Mouse (Mus musculus): ENCODE measurements around the gene Clhc1.

The Clhc1 gene

GRCm38 (mm10) chr11:29547752-29548503 lies at the start of gene Clhc1, which contains the start of gene Rps27a:
TSS of gene Clhc1 (plus strand) at chr11:29547950.
TSS of gene Rps27a (minus strand) at chr11:29548109.
- ChIA-PET POLR2A (interaction anchor here (0.6 to 11.6 kb wide), 116 partner anchors 8 to 1203 kb away, joined by 3 to 216 read pairs (median 4); partner anchors contain the start of genes Mtif2 (in 4 of the 4), Prorsd1 (in 3 of the 4), Rtn4 (in 3 of the 4) and Ccdc88a (in 2 of the 4)), CTCF (interaction anchor here in 2 of 4 experiments (0.5 to 1.3 kb wide), 2 partner anchors 12 to 146 kb away, joined by 3 to 4 read pairs; no protein-coding TSS in a partner anchor)

- ChIA-PET CTCF (no interaction called here), POLR2A (interaction anchor here in 2 of 4 experiments (0.5 to 1.4 kb wide), 3 partner anchors 10 to 257 kb away, joined by 3 read pairs; partner anchors contain the start of genes Prorsd1 (in 2 of the 2) and Cfap36 (in 1 of the 2))
Observed at GRCm38 (mm10) chr11:29503948-29504893, 43.5 kb upstream of the Clhc1 start.

GRCm38 (mm10) chr11:29504899-29505625 lies 42.7 kb upstream of the Clhc1 start:
- POLR2A ChIA-PET: interaction anchor here in 2 of 4 experiments (0.9 to 2.3 kb wide), 5 partner anchors 9 to 256 kb away, joined by 3 to 11 read pairs (median 3); partner anchors contain the start of genes Mtif2 (in 2 of the 2) and Prorsd1 (in 2 of the 2)
- CTCF ChIA-PET: no interaction called here

GRCm38 (mm10) chr11:29509421-29509820 lies 38.3 kb upstream of the Clhc1 start:
- ChIA-PET POLR2A (interaction anchor here in 2 of 4 experiments (1.2 to 2.8 kb wide), 2 partner anchors 39 to 134 kb away, joined by 3 to 8 read pairs; partner anchors contain the start of genes Clhc1 (in 1 of the 2) and Rps27a (in 1 of the 2)), CTCF (no interaction called here)

DNA sequence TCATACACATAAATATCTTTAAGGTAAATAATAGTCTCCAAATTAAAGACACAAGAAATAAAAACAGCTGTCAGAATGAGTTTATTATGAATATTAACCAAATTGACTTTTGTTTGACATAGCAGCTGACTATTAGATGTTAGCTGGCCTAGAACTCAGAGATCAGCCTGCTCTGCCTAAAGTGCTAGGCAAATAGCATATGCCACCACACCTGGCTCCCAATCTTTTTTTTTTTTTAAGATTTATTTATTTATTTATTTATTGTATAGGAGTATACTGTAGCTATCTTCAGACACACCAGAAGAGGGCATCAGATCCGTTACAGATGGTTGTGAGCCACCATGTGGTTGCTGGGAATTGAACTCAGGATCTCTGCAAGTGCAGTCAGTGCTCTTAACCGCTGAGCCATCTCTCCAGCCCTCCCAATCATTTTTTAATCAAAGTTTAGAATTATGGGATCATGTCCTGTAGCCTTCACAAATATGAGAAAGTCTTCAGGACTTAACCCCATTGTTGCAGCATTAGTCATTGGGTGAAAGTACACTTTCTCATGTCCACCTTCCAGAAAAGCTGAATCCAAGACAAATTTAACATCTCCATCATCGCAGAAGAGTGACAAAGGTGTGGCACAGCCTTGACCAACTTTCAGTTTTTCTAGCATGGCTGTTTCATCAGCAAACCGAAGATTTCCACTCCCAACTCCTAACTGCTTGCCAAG lies 34.8 kb upstream of the Clhc1 start:
- ChIA-PET POLR2A (interaction anchor here in 2 of 4 experiments (1.0 to 1.3 kb wide), 4 partner anchors 12 to 140 kb away, joined by 3 to 5 read pairs (median 3); partner anchors contain the start of genes Ccdc88a (in 1 of the 2), Clhc1 (in 1 of the 2) and Rps27a (in 1 of the 2)), CTCF (interaction anchor here in 1 of 4 experiments (0.6 to 1.0 kb wide), 2 partner anchors 13 to 367 kb away, joined by 3 read pairs; partner anchors contain the start of gene Mtif2)

DNA sequence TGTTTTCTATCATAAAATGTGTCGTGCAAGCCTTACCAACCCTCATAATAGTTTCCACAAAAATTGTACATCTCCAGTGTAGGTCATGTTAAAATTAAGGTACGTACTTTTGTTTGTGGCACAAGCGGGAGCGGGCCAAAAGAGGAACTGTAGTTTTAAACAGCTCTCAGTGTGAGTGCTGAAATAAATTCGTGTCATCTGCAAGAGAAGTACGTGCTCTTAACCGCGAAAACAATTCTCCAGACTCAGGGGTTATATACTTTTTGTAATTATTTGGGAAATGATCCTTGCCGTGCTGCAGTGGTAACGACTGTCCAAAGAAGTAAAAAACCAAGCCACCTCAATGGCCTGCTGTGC lies 33.4 kb upstream of the Clhc1 start:
- ChIA-PET CTCF (interaction anchor here in 2 of 4 experiments (0.6 to 1.4 kb wide), 4 partner anchors 12 to 316 kb away, joined by 3 to 5 read pairs (median 4); partner anchors contain the start of gene Mtif2 (in 2 of the 2)), POLR2A (interaction anchor here (0.7 to 4.4 kb wide), 81 partner anchors 8 to 1362 kb away, joined by 3 to 109 read pairs (median 4); partner anchors contain the start of genes Mtif2 (in 4 of the 4), Clhc1 (in 3 of the 4), Rps27a (in 3 of the 4) and Rtn4 (in 3 of the 4))

- POLR2A ChIA-PET: interaction anchor here (0.5 to 4.4 kb wide), 102 partner anchors 8 to 1362 kb away, joined by 3 to 109 read pairs (median 4); partner anchors contain the start of genes Mtif2 (in 4 of the 4), Ccdc88a (in 3 of the 4), Clhc1 (in 3 of the 4) and Rps27a (in 3 of the 4)
- CTCF ChIA-PET: interaction anchor here in 2 of 4 experiments (0.6 to 1.4 kb wide), 5 partner anchors 11 to 559 kb away, joined by 3 to 5 read pairs (median 4); partner anchors contain the start of gene Mtif2 (in 2 of the 2)
Observed at GRCm38 (mm10) chr11:29514682-29515412, 32.9 kb upstream of the Clhc1 start, which contains the start of gene Prorsd1. TSS of gene Prorsd1 (minus strand) at chr11:29515033.

DNA sequence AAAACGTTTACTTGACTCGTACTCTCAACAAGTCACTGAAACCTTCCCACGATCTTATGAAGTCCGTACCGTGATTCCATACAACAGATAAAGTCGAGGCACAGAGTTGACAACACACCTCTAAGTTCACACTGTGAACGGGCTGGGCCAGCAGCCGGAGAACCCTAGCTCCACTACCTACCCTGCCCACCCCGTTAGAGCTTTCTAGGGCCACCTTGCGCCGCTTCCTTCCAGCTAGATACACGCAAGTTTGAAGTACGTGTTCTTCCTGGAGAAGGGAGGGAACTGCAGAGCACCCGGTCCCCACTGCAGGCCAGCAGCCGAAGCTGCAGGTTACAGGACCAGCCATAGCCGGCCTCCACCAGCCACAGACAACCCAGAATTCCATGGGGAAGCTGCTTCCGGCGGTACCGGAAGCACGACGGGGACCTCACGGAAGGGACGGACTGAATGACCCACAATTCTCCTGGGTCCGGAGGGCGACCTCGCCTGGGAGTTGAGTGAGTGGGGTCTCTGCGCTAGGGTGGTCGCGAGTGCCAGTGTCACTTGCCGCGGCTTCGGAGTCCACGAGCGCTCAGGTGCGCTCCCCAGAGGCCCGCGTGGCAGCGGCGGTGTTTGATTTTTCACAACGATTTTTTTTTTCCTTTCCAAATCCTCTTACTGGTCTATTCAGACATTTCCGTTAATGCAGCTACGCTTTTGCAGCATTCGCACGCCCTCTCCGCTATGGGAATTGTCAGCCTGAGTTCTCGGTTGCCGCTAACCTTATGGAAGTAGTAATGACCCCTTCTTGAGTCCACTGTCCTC lies 21.6 kb upstream of the Clhc1 start, which contains the start of gene Mtif2:
Gene Mtif2 (plus strand): TSS at position 421 of the 807 bp plus-strand sequence.
- CTCF ChIA-PET: interaction anchor here in 2 of 4 experiments (0.6 to 1.6 kb wide), 9 partner anchors 11 to 1284 kb away, joined by 3 to 5 read pairs (median 3); partner anchors contain the start of gene Prorsd1 (in 2 of the 2)
- POLR2A ChIA-PET: interaction anchor here (0.5 to 9.1 kb wide), 75 partner anchors 9 to 591 kb away, joined by 3 to 176 read pairs (median 4); partner anchors contain the start of genes Prorsd1 (in 4 of the 4), Clhc1 (in 3 of the 4), Rps27a (in 3 of the 4) and Rtn4 (in 3 of the 4)

GRCm38 (mm10) chr11:29538201-29538600 lies 9.5 kb upstream of the Clhc1 start:
- CTCF ChIA-PET: interaction anchor here in 1 of 4 experiments (0.7 kb wide), 1 partner anchor 24 kb away, joined by 3 read pairs; no protein-coding TSS in a partner anchor

GRCm38 (mm10) chr11:29544225-29544945 lies 3.4 kb upstream of the Clhc1 start:
- CTCF ChIA-PET: no interaction called here
- POLR2A ChIA-PET: interaction anchor here (0.6 to 11.6 kb wide), 49 partner anchors 8 to 481 kb away, joined by 3 to 216 read pairs (median 4); partner anchors contain the start of genes Mtif2 (in 3 of the 4), Prorsd1 (in 3 of the 4), Rtn4 (in 3 of the 4) and Ccdc88a (in 1 of the 4)

More at GRCm38 (mm10) chr11:29538201-29538600, 9.5 kb upstream of the Clhc1 start:
- POLR2A ChIA-PET: interaction anchor here in 3 of 4 experiments (0.6 to 8.4 kb wide), 11 partner anchors 9 to 160 kb away, joined by 3 to 118 read pairs (median 8); partner anchors contain the start of genes Mtif2 (in 3 of the 3), Clhc1 (in 2 of the 3), Rps27a (in 2 of the 3) and Rtn4 (in 1 of the 3)

GRCm38 (mm10) chr11:29545150-29545752 lies 2.5 kb upstream of the Clhc1 start:
- ChIA-PET CTCF (interaction anchor here in 1 of 4 experiments (1.9 kb wide), 1 partner anchor 148 kb away, joined by 5 read pairs; the partner anchor contains the start of gene Rtn4), POLR2A (interaction anchor here (0.7 to 11.6 kb wide), 54 partner anchors 9 to 593 kb away, joined by 3 to 216 read pairs (median 4); partner anchors contain the start of genes Mtif2 (in 4 of the 4), Prorsd1 (in 3 of the 4), Rtn4 (in 3 of the 4) and Ccdc88a (in 1 of the 4))

DNA sequence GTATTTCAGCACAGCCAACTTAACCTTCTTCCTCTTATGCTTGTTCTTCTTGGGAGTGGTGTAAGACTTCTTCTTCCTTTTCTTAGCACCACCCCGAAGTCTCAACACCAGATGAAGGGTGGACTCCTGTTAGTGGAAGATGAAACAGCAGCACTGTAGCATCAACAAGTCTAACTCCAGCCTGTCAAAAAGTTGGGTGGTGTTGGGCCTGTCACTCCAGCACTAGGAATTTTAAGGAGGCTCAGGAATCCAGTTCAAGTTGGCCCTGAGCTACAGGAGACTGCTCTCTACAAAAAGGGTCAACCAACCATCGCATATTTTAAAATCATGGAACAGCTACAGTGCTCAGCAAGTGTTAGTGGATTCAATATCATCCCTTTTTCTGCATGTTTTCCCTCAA lies 1.5 kb upstream of the Clhc1 start:
- ChIA-PET CTCF (interaction anchor here in 1 of 4 experiments (1.9 kb wide), 1 partner anchor 147 kb away, joined by 5 read pairs; the partner anchor contains the start of gene Rtn4), POLR2A (interaction anchor here (0.7 to 11.6 kb wide), 49 partner anchors 10 to 618 kb away, joined by 3 to 216 read pairs (median 6); partner anchors contain the start of genes Mtif2 (in 4 of the 4), Prorsd1 (in 3 of the 4) and Rtn4 (in 3 of the 4))

DNA sequence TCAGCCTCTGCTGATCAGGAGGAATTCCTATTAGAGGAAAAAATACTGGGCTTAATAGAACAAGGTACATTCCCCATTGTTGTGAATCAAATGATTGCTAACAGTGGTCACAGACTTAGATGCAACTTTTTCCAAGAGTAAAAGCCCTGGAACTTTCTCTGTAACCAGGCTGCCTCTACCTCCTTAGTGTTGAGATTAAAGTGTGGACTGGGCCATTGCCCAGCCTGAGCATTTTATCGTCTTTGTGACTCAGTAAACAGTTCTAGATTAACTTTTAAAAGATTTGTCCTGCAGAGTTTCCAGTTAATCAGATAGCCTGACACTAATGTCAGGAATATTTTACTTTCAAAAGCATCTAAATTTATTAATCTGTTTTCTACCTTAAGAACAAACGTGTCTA lies 988 bp upstream of the Clhc1 start:
- ChIA-PET CTCF (interaction anchor here in 1 of 4 experiments (1.9 kb wide), 1 partner anchor 147 kb away, joined by 5 read pairs; the partner anchor contains the start of gene Rtn4), POLR2A (interaction anchor here (0.7 to 11.6 kb wide), 53 partner anchors 11 to 618 kb away, joined by 3 to 216 read pairs (median 6); partner anchors contain the start of genes Mtif2 (in 3 of the 4), Rtn4 (in 3 of the 4) and Prorsd1 (in 2 of the 4))

Measured in embryonic stem cell, embryonic (primary cell).